Mouse (Mus musculus) c-Kit-positive CD71-positive TER-119-negative erythroid progenitor cells, embryonic 14.5 days (primary cell): Measurements from ENCODE around the gene Dbnl.

Source experiments
- DNase-seq: peaks from one replicate; pipeline ENCODE4 v3.0.0-alpha.2; 2013; ENCODE audit warnings: low read depth

The Dbnl gene

DNA sequence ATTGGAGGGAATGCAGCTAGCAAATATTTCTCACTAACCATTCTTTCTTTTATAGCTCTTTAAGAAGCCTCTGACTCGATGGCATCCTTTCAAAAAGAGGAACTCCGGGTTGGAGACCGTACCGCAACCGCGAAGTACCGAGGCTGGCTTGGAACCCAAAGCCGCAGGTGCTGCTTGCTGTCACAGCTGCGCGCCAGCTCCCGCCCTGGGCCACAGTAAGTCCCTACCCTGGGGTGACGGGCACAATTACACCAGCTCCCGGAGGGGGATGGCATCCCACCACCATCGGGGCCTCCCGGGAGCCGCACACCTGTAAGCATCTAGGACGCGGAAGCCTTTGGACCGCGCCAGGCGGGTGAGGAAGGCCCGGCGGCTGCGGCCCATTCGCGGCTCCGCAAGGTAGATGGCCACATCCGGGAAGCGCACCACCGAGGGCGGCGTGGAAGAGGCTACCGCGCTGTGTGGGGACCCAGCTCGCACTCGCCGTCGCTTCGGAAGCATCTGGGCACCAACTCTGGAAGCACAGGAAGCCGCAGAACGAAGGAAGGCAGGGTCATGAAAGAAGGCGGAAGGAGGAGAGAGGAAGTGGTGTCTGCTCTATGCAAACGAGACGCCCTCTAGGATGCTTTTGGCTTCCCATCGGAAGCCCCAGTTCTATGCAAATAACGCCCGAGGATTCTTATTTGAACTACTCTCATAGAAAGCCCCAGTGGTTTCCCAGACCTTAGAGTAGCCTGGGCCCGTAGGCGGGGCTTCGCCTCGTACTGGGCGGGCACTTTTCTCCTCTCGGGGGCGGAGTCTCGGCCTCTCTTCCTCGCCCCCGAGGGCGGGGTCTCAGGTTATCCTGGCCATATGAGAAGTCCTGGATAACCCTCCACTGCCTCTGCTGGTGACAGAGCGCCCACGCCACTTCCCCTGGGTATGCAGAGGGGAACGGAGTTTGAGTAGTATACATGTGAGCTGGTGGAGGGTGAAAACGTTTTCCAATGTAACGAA, 49.3 kb downstream of the Dbnl start, which contains the start of gene Polm:
Gene Polm (minus strand): TSS at position 766 of the 996 bp plus-strand sequence.
- peak; percentile 95 for DNase-seq

DNA sequence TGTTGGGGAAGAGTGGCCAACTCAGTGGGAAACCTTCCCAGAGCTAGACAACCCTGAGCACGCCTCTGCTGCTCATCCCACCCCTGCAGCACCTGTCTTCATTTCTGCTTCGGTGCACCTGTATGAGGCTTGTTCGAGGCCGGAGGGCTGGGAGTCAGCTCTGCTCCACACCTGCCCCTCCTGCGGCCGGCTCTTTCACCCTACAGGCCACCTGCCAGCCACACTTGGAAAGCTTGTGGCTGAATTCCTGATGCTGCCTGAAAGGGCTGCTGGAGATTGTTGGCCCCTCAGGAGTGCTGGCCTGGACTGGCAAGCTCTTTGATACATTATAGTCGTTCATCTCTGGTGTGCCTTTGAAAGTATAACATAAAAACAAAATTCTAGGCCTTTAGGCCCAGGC, 52.1 kb downstream of the Dbnl start:
- DNase-seq = no peak

DNA sequence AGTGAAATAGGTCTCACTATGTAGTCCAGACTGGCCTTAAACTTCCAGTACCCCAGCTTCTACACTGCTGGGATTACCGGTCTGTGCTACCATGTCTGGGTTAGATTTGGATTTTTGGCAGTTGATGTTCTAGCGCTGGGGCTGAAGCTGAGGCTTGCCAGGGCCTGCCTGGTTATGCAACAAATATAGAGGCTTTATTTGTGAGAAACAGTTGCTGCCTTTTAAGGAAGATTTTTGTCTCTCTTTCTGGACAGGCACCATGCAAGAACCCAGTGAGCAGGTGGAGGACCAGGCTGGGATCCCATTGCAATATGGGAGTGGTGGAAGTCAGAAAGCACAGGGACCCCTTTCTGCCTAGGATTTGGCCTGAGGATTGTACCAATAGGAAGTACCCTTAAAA, 53.5 kb downstream of the Dbnl start:
- no peak for DNase-seq

DNA sequence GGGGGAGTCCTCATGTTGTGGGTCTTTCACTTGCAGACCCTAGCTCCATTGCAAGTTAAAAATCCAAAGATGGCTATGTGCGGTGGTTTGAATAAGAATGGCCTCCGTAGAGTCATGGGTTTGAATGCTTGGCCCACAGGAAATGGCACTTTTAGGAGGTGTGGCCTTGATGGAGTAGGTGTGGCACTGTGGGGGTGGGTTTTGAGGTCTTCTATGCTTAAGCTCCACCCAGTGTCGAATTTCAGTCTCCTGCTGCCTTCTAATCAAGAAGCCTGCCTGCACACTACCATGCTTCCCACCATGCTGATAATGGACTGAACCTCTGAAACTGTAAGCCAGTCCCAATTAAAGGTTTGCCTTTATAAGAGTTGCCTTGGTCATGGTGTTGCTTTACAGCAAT, 54.8 kb downstream of the Dbnl start:
- DNase-seq = no peak

DNA sequence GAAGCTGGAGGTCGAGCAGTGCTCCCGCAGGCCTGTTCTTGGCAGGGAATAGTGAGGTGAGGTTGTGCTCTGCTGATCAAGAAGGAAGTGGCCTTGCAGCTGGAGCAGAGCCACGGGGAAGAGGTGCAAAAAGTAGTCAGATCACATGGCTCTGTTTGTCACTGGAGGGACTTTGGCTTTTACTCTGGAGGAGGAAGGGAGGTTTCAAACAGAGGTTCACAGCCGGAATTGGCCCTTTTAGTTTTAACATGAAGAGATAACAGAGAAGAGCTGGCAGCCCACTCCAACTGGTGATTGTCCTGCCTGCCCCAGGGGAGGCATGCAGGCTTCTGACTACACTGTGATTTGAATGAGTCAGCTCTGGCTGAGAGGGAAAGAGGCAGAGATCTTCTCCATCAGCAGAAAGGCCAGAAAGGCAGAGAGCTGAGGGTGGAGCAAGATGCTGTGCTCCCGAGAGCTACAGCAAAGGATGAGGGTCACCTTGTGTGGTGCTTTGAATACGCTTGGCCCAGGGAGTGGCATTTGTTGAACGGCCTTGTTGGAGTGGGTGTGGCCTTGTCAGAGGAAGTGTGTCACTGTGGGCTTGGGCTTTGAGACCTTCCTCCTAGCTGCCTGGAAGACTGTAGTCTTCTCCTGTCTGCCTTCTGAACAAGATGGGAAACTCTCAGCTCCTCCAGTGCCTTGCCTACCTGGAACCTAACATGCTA, 58.5 kb downstream of the Dbnl start:
- DNase-seq = no peak

DNA sequence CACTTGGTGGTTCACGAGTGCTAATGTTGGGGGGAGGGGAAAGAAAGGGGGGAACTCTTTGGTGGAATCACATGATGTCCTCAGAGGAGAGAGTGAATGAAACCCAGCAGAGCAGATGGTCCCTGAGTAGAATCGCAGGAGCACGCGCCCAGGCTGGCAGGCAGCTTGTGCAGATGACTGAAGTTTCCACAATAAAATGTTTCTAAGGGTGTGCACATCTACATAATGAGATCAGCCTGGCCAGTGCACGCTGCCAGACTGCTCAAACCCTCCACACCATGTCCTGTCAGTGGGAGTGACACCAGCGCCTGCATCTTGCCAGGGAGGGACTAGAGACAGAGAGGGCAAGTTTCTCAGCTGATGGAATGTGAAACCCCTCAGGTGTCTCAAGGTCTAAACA, 60.5 kb downstream of the Dbnl start:
- no peak for DNase-seq

DNA sequence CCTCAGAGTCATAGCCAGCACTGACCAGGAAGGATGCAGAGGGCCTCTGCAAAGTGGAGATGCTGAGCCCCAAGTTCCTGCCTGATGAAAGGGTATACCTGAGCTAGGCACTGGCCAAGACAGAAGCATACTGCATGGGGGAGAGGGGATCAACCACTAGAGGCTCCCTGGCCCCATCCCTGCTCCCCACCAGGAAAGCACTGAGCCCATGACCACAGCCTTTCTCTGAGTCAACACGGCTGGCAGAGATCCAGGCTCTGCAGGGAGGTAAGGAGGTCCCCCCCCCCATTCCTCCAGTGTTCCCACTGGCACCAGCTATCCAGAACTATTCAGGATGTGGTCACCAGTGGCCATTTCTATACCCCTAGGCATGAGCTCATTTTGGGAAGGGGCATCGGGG, 61.0 kb downstream of the Dbnl start:
- no peak for DNase-seq

DNA sequence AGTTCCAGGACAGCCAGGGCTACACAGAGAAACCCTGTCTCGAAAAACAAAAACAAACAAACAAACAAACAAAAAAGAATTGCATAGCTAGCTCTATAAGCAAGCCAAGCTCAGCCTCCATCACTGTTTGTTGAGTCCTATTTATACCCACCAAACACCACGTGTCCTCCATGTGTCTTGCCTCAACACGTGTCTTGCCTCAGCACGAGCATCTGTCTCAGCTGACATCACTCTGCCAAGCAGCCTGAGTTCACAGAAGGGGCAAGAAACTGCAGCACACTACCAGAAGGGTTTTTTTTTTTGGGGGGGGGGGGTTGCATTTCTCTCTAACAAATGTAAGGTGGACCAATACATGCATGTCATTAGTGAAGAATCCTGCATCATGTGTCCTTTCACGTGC, 62.2 kb downstream of the Dbnl start:
- DNase-seq = no peak
